Mouse (Mus musculus): ENCODE results near the gene Baz1b. TPM values are rescaled to one million over a fixed set of nuclear protein-coding genes. Genes with fewer than 3 reads are reported as not detected.

The Baz1b gene
- polyA plus RNA-seq, 1 experiment: 18.7 TPM

DNA sequence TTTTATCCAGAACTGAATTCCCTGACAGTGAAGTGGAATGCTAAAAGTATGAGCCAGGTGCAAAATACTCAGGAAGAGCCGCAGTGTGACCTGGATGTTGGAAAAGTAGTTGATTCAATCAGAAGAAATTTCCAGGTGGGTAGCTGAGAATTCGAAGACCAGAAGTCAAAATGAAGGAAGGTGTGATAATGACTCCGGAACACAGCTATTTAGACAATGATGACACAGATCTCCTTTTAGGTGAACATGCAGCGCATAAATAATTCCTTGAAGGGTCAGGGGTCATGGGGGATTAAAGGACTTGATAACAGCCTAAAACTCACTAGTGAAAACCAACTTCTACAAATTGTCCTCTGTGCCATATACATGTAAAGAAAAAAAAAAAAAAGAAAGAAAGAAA is 19.6 kb upstream of the Baz1b start:
- H3K4me1 ChIP-seq (ENCODE audit: control insufficient read depth, insufficient read depth, low read length): peaks cover 7% of the 10 kb centered on the region; the same call in 1 of the 2 replicates
- 93% methylated on average over 4 of the region's 4 CpGs for WGBS
- no peak for DNase-seq
- no peaks in the 10 kb centered on the region for H3K27me3 ChIP-seq (replicated peaks; ENCODE audit: control insufficient read depth, insufficient read depth, low read length)
- H3K4me3 ChIP-seq (ENCODE audit: insufficient read depth, low read depth, low read length): no peak overlapping the region
- no peaks in the 10 kb centered on the region; the same call in 1 of the 2 replicates for H3K36me3 ChIP-seq (ENCODE audit: control insufficient read depth, insufficient read depth, low read length)
- no peak for TF ChIP-seq POLR2A (IDR thresholded peaks at IDR 0.05; ENCODE audit: low read depth, low read length)
- no peak for TF ChIP-seq CTCF (conservative IDR thresholded peaks at IDR 0.05; ENCODE audit: insufficient read depth, insufficient read length, low read depth, low read length)
- no peak overlapping the region for H3K27ac ChIP-seq (ENCODE audit: insufficient read depth, low read depth, low read length)

DNA sequence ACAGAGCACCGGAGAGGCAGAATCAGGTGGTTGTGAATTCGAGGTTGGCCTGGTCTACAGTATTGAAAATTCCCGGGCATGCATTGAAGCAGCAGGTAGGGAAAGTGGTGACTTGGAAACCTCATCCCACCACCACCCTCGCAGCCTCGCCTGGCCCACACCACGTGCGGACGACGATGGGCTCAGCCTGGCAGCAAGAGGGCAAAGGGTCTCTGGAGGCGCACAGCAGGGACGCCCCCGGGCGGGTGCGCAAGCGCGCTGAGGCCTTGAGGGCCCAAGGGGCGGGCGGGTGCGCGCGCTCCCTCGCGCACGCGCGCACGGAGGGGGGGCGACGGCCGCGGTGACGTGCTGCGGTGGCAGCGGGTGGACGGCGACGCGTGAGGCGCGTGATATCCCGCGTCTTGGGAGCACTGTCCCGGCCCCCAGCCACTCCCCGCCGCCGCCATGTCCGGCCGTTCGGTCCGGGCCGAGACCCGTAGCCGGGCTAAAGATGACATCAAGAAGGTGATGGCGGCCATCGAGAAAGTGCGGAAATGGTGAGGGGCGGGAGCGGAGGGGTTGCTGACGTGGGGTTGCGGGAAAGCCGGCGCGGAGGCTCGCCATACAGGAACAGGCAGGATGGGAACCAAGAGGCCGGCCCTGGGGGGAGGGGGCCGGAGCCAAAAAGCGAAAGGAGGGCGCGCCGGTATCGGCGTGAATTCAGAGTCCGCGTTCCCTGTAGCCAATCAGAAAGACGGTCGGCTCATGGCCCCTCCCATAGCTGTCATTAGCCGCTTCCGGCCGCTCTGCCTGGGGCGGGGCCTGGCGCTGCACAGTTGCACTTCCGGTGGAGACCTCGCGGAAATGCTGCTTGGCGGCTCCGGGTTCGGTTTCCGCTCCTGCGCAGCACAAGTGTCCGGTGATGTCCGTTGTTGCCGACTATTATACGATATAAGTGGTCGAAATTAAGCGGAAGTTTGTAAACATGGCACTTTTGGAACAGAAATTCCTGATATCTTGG is 18.7 kb upstream of the Baz1b start, which contains the start of gene Bcl7b:
TSS of gene Bcl7b (plus strand) at position 221 of the 1,000 bp plus-strand sequence.
- Histone ChIP-seq H3K4me1 (ENCODE audit: control insufficient read depth, insufficient read depth, low read length) (peaks cover 2% of the 10 kb centered on the region; the same call in 1 of the 2 replicates), H3K4me3 (ENCODE audit: insufficient read depth, low read depth, low read length) (peak within 1 kb of the TSS; percentile 67), H3K36me3 (ENCODE audit: control insufficient read depth, insufficient read depth, low read length) (no peaks in the 10 kb centered on the region; the same call in 1 of the 2 replicates), H3K27ac (ENCODE audit: insufficient read depth, low read depth, low read length) (peak within 1 kb of the TSS; percentile 93), H3K27me3 (replicated peaks; ENCODE audit: control insufficient read depth, insufficient read depth, low read length) (no peaks in the 10 kb centered on the region)
- DNase-seq: peak; percentile 99
- WGBS: 1% methylated on average over 94 of the region's 95 CpGs
- no peak for TF ChIP-seq CTCF (conservative IDR thresholded peaks at IDR 0.05; ENCODE audit: insufficient read depth, insufficient read length, low read depth, low read length)
- peak; percentile 20 for TF ChIP-seq POLR2A (IDR thresholded peaks at IDR 0.05; ENCODE audit: low read depth, low read length)

DNA sequence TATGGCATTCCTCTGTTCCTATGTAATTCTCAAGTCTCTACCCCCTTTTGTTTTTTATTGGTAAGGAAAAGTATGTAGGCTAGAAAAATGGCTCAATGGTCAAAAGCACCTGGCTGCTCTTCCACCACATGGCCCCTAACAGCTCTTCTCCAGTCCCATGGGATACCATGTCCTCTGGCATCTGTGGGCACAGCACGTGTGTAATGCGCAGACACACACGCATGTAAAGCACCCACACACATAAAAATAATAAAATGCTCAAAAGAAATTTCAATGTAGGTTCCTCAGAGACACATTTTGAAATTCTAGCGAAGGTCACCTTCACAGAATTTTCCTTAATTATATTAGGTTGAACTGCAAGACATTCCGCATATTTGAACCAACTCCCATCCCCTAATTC is 17.6 kb upstream of the Baz1b start:
- TF ChIP-seq CTCF (conservative IDR thresholded peaks at IDR 0.05; ENCODE audit: insufficient read depth, insufficient read length, low read depth, low read length): no peak
- TF ChIP-seq POLR2A (IDR thresholded peaks at IDR 0.05; ENCODE audit: low read depth, low read length): no peak
- no peak for DNase-seq
- WGBS: 91% methylated on average over 5 of the region's 5 CpGs
- Histone ChIP-seq H3K27ac (ENCODE audit: insufficient read depth, low read depth, low read length) (no peak overlapping the region; the same call in 1 of the 2 replicates), H3K4me3 (ENCODE audit: insufficient read depth, low read depth, low read length) (peak overlapping the region; percentile 67), H3K4me1 (ENCODE audit: control insufficient read depth, insufficient read depth, low read length) (peaks cover 2% of the 10 kb centered on the region; the same call in 1 of the 2 replicates), H3K36me3 (ENCODE audit: control insufficient read depth, insufficient read depth, low read length) (no peaks in the 10 kb centered on the region; the same call in 1 of the 2 replicates), H3K27me3 (replicated peaks; ENCODE audit: control insufficient read depth, insufficient read depth, low read length) (no peaks in the 10 kb centered on the region)

DNA sequence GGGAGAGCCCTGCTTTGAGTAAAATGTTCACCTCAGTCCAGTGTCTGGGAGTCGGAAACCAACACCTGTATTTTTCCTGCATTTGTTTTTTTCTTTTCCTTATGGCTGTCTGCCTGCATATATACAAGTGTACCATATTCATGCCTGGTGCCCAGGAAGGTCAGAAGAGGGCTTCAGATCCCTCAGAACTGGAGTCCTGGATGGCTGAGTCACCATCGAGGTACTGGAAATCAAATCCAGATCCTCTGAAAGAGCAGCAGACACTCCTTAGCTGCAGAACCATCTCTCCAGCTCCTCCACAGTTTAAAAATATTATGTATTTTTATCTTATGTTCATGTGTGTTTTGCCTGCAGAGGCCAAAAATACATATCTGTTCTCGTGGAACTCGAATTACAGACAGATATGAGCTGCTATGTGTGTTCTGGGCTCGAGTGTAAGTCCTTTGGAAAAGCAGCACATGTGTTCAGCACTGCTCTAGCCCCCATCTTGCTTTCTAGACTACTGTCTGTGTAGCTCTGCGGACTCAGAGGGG is 15.3 kb upstream of the Baz1b start:
- no peak overlapping the region for H3K4me3 ChIP-seq (ENCODE audit: insufficient read depth, low read depth, low read length)
- no peak for DNase-seq
- TF ChIP-seq POLR2A (IDR thresholded peaks at IDR 0.05; ENCODE audit: low read depth, low read length) (no peak), CTCF (conservative IDR thresholded peaks at IDR 0.05; ENCODE audit: insufficient read depth, insufficient read length, low read depth, low read length) (no peak)
- H3K27ac ChIP-seq (ENCODE audit: insufficient read depth, low read depth, low read length): no peak overlapping the region
- 91% methylated on average over 6 of the region's 6 CpGs for WGBS
- H3K4me1 ChIP-seq (ENCODE audit: control insufficient read depth, insufficient read depth, low read length): peaks cover 2% of the 10 kb centered on the region; the same call in 1 of the 2 replicates
- no peaks in the 10 kb centered on the region; the same call in 1 of the 2 replicates for H3K36me3 ChIP-seq (ENCODE audit: control insufficient read depth, insufficient read depth, low read length)
- no peaks in the 10 kb centered on the region for H3K27me3 ChIP-seq (replicated peaks; ENCODE audit: control insufficient read depth, insufficient read depth, low read length)

DNA sequence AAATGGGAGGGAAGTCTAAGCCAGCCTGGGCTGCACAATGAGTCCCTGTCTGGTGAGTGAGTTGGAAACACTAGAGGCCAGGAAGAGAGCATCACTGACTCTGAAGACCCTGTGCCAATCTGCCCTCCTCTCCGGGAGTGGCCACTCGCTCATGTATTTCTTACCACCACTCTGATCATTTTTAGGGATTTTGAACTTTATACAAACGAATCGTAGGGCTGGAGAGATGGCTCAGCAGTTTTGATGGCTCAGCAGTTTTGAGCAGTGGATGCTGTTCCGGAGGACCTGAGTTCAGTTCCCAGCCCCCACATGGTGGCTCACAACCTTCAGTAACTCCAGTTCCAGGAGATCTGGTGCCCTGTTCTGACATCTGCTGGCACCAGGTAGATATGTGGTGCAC is 14.1 kb upstream of the Baz1b start:
- TF ChIP-seq POLR2A (IDR thresholded peaks at IDR 0.05; ENCODE audit: low read depth, low read length) (no peak), CTCF (conservative IDR thresholded peaks at IDR 0.05; ENCODE audit: insufficient read depth, insufficient read length, low read depth, low read length) (no peak)
- DNase-seq: no peak
- Histone ChIP-seq H3K36me3 (ENCODE audit: control insufficient read depth, insufficient read depth, low read length) (no peaks in the 10 kb centered on the region; the same call in 1 of the 2 replicates), H3K27me3 (replicated peaks; ENCODE audit: control insufficient read depth, insufficient read depth, low read length) (no peaks in the 10 kb centered on the region), H3K4me1 (ENCODE audit: control insufficient read depth, insufficient read depth, low read length) (peaks cover 2% of the 10 kb centered on the region; the same call in 1 of the 2 replicates), H3K4me3 (ENCODE audit: insufficient read depth, low read depth, low read length) (no peak overlapping the region), H3K27ac (ENCODE audit: insufficient read depth, low read depth, low read length) (no peak overlapping the region)
- 83% methylated on average over 5 of the region's 5 CpGs for WGBS

DNA sequence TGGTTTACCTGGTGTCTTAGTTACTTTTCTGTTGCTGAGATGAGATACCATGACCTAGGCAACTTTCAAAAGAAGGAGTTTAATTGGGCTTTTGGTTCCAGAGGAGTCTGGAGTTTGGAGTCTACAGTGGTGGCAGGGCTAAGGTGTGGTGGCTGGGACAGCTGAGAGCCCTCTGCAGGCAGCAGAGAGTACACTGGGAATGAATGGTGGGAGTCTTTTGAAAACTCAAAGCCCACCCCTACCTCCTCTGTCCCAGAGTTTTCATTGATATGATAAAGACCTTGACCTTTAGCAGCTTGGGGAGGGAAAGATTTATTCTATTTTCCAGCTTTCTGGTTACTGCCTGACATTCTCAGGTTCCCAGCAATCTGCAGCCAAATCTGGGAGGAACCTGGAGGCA is 12.0 kb upstream of the Baz1b start:
- Histone ChIP-seq H3K4me1 (ENCODE audit: control insufficient read depth, insufficient read depth, low read length) (no peaks in the 10 kb centered on the region), H3K36me3 (ENCODE audit: control insufficient read depth, insufficient read depth, low read length) (no peaks in the 10 kb centered on the region; the same call in 1 of the 2 replicates), H3K4me3 (ENCODE audit: insufficient read depth, low read depth, low read length) (no peak overlapping the region), H3K27ac (ENCODE audit: insufficient read depth, low read depth, low read length) (no peak overlapping the region), H3K27me3 (replicated peaks; ENCODE audit: control insufficient read depth, insufficient read depth, low read length) (no peaks in the 10 kb centered on the region)
- DNase-seq: no peak
- TF ChIP-seq CTCF (conservative IDR thresholded peaks at IDR 0.05; ENCODE audit: insufficient read depth, insufficient read length, low read depth, low read length): no peak
- TF ChIP-seq POLR2A (IDR thresholded peaks at IDR 0.05; ENCODE audit: low read depth, low read length): no peak

DNA sequence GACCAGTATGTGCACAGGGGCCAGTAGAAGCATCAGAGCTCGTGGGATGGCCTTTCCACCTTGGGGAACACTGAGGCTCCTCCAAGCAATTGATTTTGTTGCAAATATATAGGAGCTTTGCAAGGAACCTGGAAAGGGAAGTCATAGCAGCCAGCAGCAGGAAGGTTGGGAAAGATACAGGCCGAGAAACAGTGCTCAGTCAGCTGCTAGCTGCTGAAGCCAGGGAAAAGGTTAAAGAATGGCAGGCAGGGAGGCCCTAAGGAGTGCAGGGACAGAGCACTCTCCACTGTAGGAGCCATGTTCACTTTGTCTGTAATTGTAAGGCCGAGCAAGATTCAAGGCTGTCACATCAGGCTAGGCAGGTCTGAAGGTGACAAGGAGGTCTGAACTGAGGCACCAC is 8.5 kb upstream of the Baz1b start:
- Histone ChIP-seq H3K36me3 (ENCODE audit: control insufficient read depth, insufficient read depth, low read length) (peaks cover 3% of the 10 kb centered on the region), H3K4me3 (ENCODE audit: insufficient read depth, low read depth, low read length) (no peak overlapping the region), H3K4me1 (ENCODE audit: control insufficient read depth, insufficient read depth, low read length) (no peaks in the 10 kb centered on the region), H3K27ac (ENCODE audit: insufficient read depth, low read depth, low read length) (no peak overlapping the region), H3K27me3 (replicated peaks; ENCODE audit: control insufficient read depth, insufficient read depth, low read length) (no peaks in the 10 kb centered on the region)
- no peak for DNase-seq
- TF ChIP-seq POLR2A (IDR thresholded peaks at IDR 0.05; ENCODE audit: low read depth, low read length) (no peak), CTCF (conservative IDR thresholded peaks at IDR 0.05; ENCODE audit: insufficient read depth, insufficient read length, low read depth, low read length) (no peak)
- 75% methylated on average over 3 of the region's 3 CpGs for WGBS

Measured in kidney, adult 2 months (tissue).